Mouse (Mus musculus) liver, postnatal 0 days (tissue): ENCODE data around the gene Pik3c2g.
"Not testable (repeated sequence)": the region's sequence is repeated elsewhere in the genome, so short reads cannot be mapped to it uniquely, and the experiment has no call there.

Experiments
- CTCF ChIP-seq: sonication (generic); IDR thresholded peaks from 2 replicates; pipeline ENCODE4 v1.5.1; 2016; ENCODE audit warnings: antibody characterized with exemption, low read depth
- EP300 ChIP-seq: IDR thresholded peaks from 2 replicates; pipeline ENCODE4 v1.6.1; 2016; ENCODE audit warnings: antibody characterized with exemption, low read depth, mild to moderate bottlenecking

DNA sequence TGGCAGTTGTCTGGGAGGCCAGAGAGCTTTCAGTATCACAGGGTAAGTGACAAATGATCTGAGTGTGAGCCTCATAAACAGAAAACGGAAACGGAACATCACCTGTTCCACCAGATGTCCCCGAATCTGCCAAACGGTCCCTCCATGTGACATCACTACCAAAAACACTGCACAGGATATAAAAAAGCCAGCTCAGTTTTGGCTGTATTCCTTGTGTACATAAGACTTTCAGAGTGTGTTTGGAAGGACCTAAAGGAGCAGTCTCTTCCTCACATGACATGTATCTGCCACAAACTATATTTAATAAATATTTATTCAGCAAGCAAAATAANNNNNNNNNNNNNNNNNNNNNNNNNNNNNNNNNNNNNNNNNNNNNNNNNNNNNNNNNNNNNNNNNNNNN is 350.6 kb downstream of the Pik3c2g start:
- not testable (repeated sequence) for TF ChIP-seq CTCF, EP300
